Mouse (Mus musculus): ENCODE results near the gene Ttll7. TPM values are rescaled to one million over a fixed set of nuclear protein-coding genes. Genes with fewer than 3 reads are reported as not detected.

Gene Ttll7
- total and polyA plus RNA-seq, 3 experiments: not detected

- H3K9ac ChIP-seq (ENCODE audit: control insufficient read depth, low read depth, low read length, poor library complexity, severe bottlenecking): no peak overlapping the region
- no peaks in the 10 kb centered on the region for H3K4me1 ChIP-seq (ENCODE audit: control insufficient read depth in 1 of 2, insufficient read depth in 2 of 2, low read length in 2 of 2)
- no peak overlapping the region for H3K4me3 ChIP-seq (ENCODE audit: control insufficient read depth in 1 of 2, insufficient read depth in 1 of 2, low read depth in 2 of 2, low read length in 2 of 2)
- DNase-seq (ENCODE audit: low read depth, low spot score): no peak
- H3K27ac ChIP-seq (ENCODE audit: control insufficient read depth, low read depth, low read length): no peak overlapping the region
- H3K27me3 ChIP-seq (ENCODE audit: control insufficient read depth in 1 of 2, insufficient read depth in 2 of 2, low read length in 2 of 2): no peaks in the 10 kb centered on the region; a peak in 1 of 4 replicates
- H3K79me2 ChIP-seq (ENCODE audit: control insufficient read depth, insufficient read depth, low read length, poor library complexity): no peaks in the 10 kb centered on the region
- TF ChIP-seq JUND (IDR thresholded peaks at IDR 0.05; ENCODE audit: low read depth, low read length) (no peak), KAT2A (conservative IDR thresholded peaks at IDR 0.05; ENCODE audit: low read depth, low read length) (no peak), E2F4 (IDR thresholded peaks at IDR 0.05; ENCODE audit: borderline replicate concordance, low read depth, low read length) (no peak), MAX (IDR thresholded peaks at IDR 0.05; ENCODE audit: low read length) (no peak), USF1 (IDR thresholded peaks at IDR 0.05; ENCODE audit: low read depth, low read length) (no peak), POLR2AphosphoS2 (IDR thresholded peaks at IDR 0.05; ENCODE audit: low read length) (no peak), CHD1 (IDR thresholded peaks at IDR 0.05; ENCODE audit: low read depth, low read length) (no peak), ZKSCAN1 (IDR thresholded peaks at IDR 0.05; ENCODE audit: low read depth, low read length) (no peak), ZC3H11A (IDR thresholded peaks at IDR 0.05; ENCODE audit: low read depth, low read length) (no peak), MYC (IDR thresholded peaks at IDR 0.05; ENCODE audit: low read depth, low read length) (no peak), TCF12 (IDR thresholded peaks at IDR 0.05; ENCODE audit: low read depth, low read length) (no peak)
- H3K36me3 ChIP-seq (ENCODE audit: control insufficient read depth in 1 of 2, insufficient read depth in 2 of 2, low read length in 2 of 2): no peaks in the 10 kb centered on the region
- no peaks in the 10 kb centered on the region for H3K9me3 ChIP-seq (replicated peaks; ENCODE audit: insufficient read depth, low read length)
Observed at GRCm38 (mm10) chr3:146936888-146937287, 84.7 kb downstream of the Ttll7 start.

- H3K9ac ChIP-seq (ENCODE audit: control insufficient read depth, low read depth, low read length, poor library complexity, severe bottlenecking): no peak overlapping the region
- TF ChIP-seq GABPA (IDR thresholded peaks at IDR 0.05; ENCODE audit: low read depth, low read length) (no peak), NELFE (IDR thresholded peaks at IDR 0.05; ENCODE audit: low read depth, low read length) (no peak), POLR2AphosphoS2 (IDR thresholded peaks at IDR 0.05; ENCODE audit: low read length) (no peak), KAT2A (conservative IDR thresholded peaks at IDR 0.05; ENCODE audit: low read depth, low read length) (no peak), JUND (IDR thresholded peaks at IDR 0.05; ENCODE audit: low read depth, low read length) (no peak), RCOR1 (IDR thresholded peaks at IDR 0.05; ENCODE audit: low read depth, low read length) (no peak), POLR2AphosphoS5 (IDR thresholded peaks at IDR 0.05; ENCODE audit: borderline replicate concordance, low read depth, low read length) (no peak), ELF1 (IDR thresholded peaks at IDR 0.05; ENCODE audit: low read depth, low read length) (no peak), RAD21 (IDR thresholded peaks at IDR 0.05; ENCODE audit: low read depth, low read length) (no peak), CTCF (IDR thresholded peaks at IDR 0.05 in 2 of 3, conservative IDR thresholded peaks at IDR 0.05 in 1 of 3; ENCODE audit: control insufficient read depth in 1 of 3, insufficient read depth in 1 of 3, low read depth in 2 of 3, low read length in 3 of 3, poor library complexity in 1 of 3, severe bottlenecking in 1 of 3) (no peak), EP300 (IDR thresholded peaks at IDR 0.05; ENCODE audit: low read depth in 1 of 2, low read length in 2 of 2) (no peak), MXI1 (IDR thresholded peaks at IDR 0.05; ENCODE audit: low read depth, low read length) (no peak)
- no peak overlapping the region for H3K4me3 ChIP-seq (ENCODE audit: control insufficient read depth in 1 of 2, insufficient read depth in 1 of 2, low read depth in 2 of 2, low read length in 2 of 2)
- H3K27ac ChIP-seq (ENCODE audit: control insufficient read depth, low read depth, low read length): no peak overlapping the region
- H3K4me1 ChIP-seq (ENCODE audit: control insufficient read depth in 1 of 2, insufficient read depth in 2 of 2, low read length in 2 of 2): no peaks in the 10 kb centered on the region
- H3K27me3 ChIP-seq (ENCODE audit: control insufficient read depth in 1 of 2, insufficient read depth in 2 of 2, low read length in 2 of 2): peaks cover 0 to 2% of the 10 kb centered on the region in 2 experiments; a peak in 2 of 4 replicates
- H3K79me2 ChIP-seq (ENCODE audit: control insufficient read depth, insufficient read depth, low read length, poor library complexity): no peaks in the 10 kb centered on the region
- no peak for DNase-seq (ENCODE audit: low read depth, low spot score)
- no peaks in the 10 kb centered on the region for H3K9me3 ChIP-seq (replicated peaks; ENCODE audit: insufficient read depth, low read length)
- no peaks in the 10 kb centered on the region for H3K36me3 ChIP-seq (ENCODE audit: control insufficient read depth in 1 of 2, insufficient read depth in 2 of 2, low read length in 2 of 2)
Observed at GRCm38 (mm10) chr3:146939391-146940250, 87.5 kb downstream of the Ttll7 start.
